Comparison of ENCODE assay signal across 22 mouse cellular contexts in genomic region chr1:189458421-189458820, GRCm38 (mm10). TPM values are rescaled to one million over a fixed set of nuclear protein-coding genes. Genes with fewer than 3 reads are reported as not detected.
"Had no signal": no experiment of that assay in that cellular context is flagged by ENCODE, and none has a peak within 500 bp of the region (broad histone marks: within the 10 kb centered on the region; RNA-seq: fewer than 3 reads in every experiment).

No protein-coding gene starts in this region.

- H3K9ac ChIP-seq: liver, embryonic 14.5 days; lung, embryonic 15.5 days; midbrain, embryonic 12.5 days; neural tube, embryonic 13.5 days; neural tube, embryonic 15.5 days had no signal

- ATAC-seq: lung, postnatal 0 days; midbrain, embryonic 16.5 days had no signal

- H3K4me1 ChIP-seq: lung, embryonic 15.5 days; midbrain, embryonic 10.5 days; midbrain, embryonic 12.5 days; neural tube, embryonic 13.5 days; neural tube, embryonic 15.5 days had no signal

- H3K27ac ChIP-seq: liver, embryonic 14.5 days; lung, embryonic 15.5 days; midbrain, embryonic 10.5 days; midbrain, embryonic 12.5 days; neural tube, embryonic 13.5 days; neural tube, embryonic 15.5 days had no signal

- H3K4me3 ChIP-seq: lung, embryonic 15.5 days; midbrain, embryonic 10.5 days; midbrain, embryonic 12.5 days; myocyte; neural tube, embryonic 13.5 days; neural tube, embryonic 15.5 days had no signal

- DNase-seq: lung, adult 2 months; lung, postnatal 14 days; lung, postnatal 4 days; midbrain, embryonic 14.5 days; right cerebral cortex, adult 18-20 months; right cerebral cortex, postnatal 25 days; right cerebral cortex, postnatal 4 days; spleen, adult 18-20 months; thymus, adult 2 months; thymus, postnatal 25 days; thymus, postnatal 4 days had no signal

- H3K4me2 ChIP-seq: lung, embryonic 15.5 days; midbrain, embryonic 12.5 days; neural tube, embryonic 13.5 days; neural tube, embryonic 15.5 days had no signal

- H3K9me3 ChIP-seq: lung, embryonic 15.5 days; midbrain, embryonic 10.5 days; midbrain, embryonic 12.5 days; neural tube, embryonic 13.5 days; neural tube, embryonic 15.5 days had no signal

- H3K27me3 ChIP-seq: lung, embryonic 15.5 days; midbrain, embryonic 12.5 days; neural tube, embryonic 13.5 days; neural tube, embryonic 15.5 days had no signal

- H3K36me3 ChIP-seq: lung, embryonic 15.5 days; midbrain, embryonic 10.5 days; midbrain, embryonic 12.5 days; neural tube, embryonic 13.5 days; neural tube, embryonic 15.5 days had no signal

RNA-seq across cellular contexts. Expression of gene Kcnk2, which starts 56.3 kb away (rescaled TPM):
- total RNA-seq: megakaryocyte-erythroid progenitor cell, adult 5-6 weeks had no signal
- polyA plus RNA-seq: liver, embryonic 16.5 days had no signal
